Mouse (Mus musculus): Measurements from ENCODE around the gene Renbp. TPM values are rescaled to one million over a fixed set of nuclear protein-coding genes. Genes with fewer than 3 reads are reported as not detected.

Gene Renbp
- polyA plus RNA-seq, 1 experiment from 2014 or later = 14.1 TPM

- Histone ChIP-seq H3K36me3 (peaks cover 29% of the 10 kb centered on the region), H3K4me3 (replicated peaks) (peak overlapping the region; percentile 66), H3K4me2 (peak overlapping the region; percentile 70), H3K27me3 (peaks cover 25% of the 10 kb centered on the region), H3K9ac (replicated peaks) (peak overlapping the region; percentile 74), H3K4me1 (replicated peaks) (peaks cover 17% of the 10 kb centered on the region), H3K9me3 (no peaks in the 10 kb centered on the region), H3K27ac (no peak overlapping the region)
- ATAC-seq (ENCODE audit: insufficient number of reproducible peaks, insufficient read depth, low FRiP score, low TSS enrichment, low read depth) = no peak
- WGBS = 25% methylated on average over 3 of the region's 3 CpGs
These were observed 33.7 kb upstream of the Renbp start for GRCm38 (mm10) chrX:73964363-73964762.

- no peak overlapping the region for H3K4me2 ChIP-seq
- no peak overlapping the region for H3K4me3 ChIP-seq (replicated peaks)
- WGBS = 90% methylated on average over 6 of the region's 6 CpGs
- ATAC-seq (ENCODE audit: insufficient number of reproducible peaks, insufficient read depth, low FRiP score, low TSS enrichment, low read depth) = no peak
- H3K27ac ChIP-seq = no peak overlapping the region
- no peaks in the 10 kb centered on the region for H3K27me3 ChIP-seq
- no peak overlapping the region for H3K9ac ChIP-seq (replicated peaks)
- no peaks in the 10 kb centered on the region for H3K9me3 ChIP-seq
- peaks cover 93% of the 10 kb centered on the region for H3K36me3 ChIP-seq
- H3K4me1 ChIP-seq (replicated peaks) = no peaks in the 10 kb centered on the region
These were observed 24.3 kb upstream of the Renbp start for GRCm38 (mm10) chrX:73954988-73955387.

DNA sequence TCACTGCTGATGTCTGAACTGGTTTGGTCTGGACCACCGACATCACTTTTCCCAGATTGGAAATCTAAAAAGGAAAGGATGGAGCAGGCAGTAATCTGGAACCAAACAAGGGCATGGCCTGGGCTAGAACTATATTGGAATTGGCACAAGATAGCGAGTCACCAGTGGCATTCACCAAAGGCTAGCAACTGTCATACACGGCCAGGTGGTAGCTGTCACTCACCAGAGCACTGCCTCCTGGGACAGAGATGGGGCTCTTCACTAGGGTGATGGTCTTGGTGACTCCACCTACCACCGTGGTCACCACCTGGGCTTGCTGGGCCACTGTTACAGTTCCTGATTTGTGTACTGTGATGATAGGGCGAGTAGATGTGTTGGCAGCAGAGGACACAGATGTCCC is 22.0 kb upstream of the Renbp start:
- no peak overlapping the region for H3K4me3 ChIP-seq (replicated peaks)
- H3K4me2 ChIP-seq = no peak overlapping the region
- H3K36me3 ChIP-seq = peaks cover 98% of the 10 kb centered on the region
- no peak for ATAC-seq (ENCODE audit: insufficient number of reproducible peaks, insufficient read depth, low FRiP score, low TSS enrichment, low read depth)
- H3K27me3 ChIP-seq = no peaks in the 10 kb centered on the region
- no peaks in the 10 kb centered on the region for H3K9me3 ChIP-seq
- H3K27ac ChIP-seq = no peak overlapping the region
- H3K9ac ChIP-seq (replicated peaks) = no peak overlapping the region
- 87% methylated on average over 5 of the region's 5 CpGs for WGBS
- H3K4me1 ChIP-seq (replicated peaks) = no peaks in the 10 kb centered on the region

DNA sequence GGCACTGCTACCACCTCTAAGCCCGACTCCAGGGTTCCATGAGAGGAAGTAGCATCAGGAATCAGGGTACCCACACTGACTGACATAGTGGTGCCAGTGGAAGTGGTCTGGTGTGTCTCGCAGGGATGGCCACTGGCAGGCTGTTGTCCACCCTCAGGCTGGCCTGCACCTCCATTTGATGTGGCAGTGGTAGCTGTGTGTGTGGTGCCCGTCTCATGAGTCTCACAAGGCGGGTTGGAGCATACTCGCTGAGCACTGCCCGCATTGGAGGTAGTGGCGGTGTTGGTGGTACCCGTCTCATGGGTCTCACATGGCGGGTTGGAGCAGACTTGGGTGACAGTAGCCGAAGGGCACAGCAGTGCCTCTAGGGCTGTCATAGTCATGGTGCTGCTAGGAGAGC is 18.7 kb upstream of the Renbp start:
- Histone ChIP-seq H3K9me3 (no peaks in the 10 kb centered on the region), H3K27ac (no peak overlapping the region), H3K27me3 (no peaks in the 10 kb centered on the region), H3K4me3 (replicated peaks) (no peak overlapping the region), H3K36me3 (peaks cover 100% of the 10 kb centered on the region), H3K4me2 (no peak overlapping the region), H3K9ac (replicated peaks) (no peak overlapping the region), H3K4me1 (replicated peaks) (no peaks in the 10 kb centered on the region)
- ATAC-seq (ENCODE audit: insufficient number of reproducible peaks, insufficient read depth, low FRiP score, low TSS enrichment, low read depth) = no peak
- WGBS = 88% methylated on average over 10 of the region's 10 CpGs

DNA sequence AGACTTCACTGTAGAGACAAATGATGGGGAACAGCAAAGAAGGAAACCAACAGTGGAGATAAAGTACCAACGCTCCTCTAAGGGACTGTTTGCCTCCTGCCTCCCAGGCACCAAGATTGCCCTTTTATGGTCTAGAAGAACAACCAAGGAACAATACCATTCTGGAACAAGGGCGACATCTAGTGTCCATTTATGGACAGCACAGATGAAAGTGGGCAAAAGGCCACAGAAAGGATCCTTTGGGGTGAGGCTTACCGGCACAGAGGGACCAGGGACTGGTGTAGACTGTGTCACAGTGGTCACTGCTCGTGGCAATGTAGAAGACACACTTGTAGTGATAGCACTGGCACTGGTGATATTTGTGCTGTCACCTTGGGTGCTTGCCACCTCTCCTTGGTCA is 18.0 kb upstream of the Renbp start:
- Histone ChIP-seq H3K9me3 (no peaks in the 10 kb centered on the region), H3K27me3 (no peaks in the 10 kb centered on the region), H3K27ac (no peak overlapping the region), H3K9ac (replicated peaks) (no peak overlapping the region), H3K4me2 (no peak overlapping the region), H3K4me1 (replicated peaks) (no peaks in the 10 kb centered on the region), H3K4me3 (replicated peaks) (no peak overlapping the region), H3K36me3 (peaks cover 100% of the 10 kb centered on the region)
- 31% methylated on average over 4 of the region's 4 CpGs for WGBS
- ATAC-seq (ENCODE audit: insufficient number of reproducible peaks, insufficient read depth, low FRiP score, low TSS enrichment, low read depth) = 0 out of 2 replicates have a peak, but pooled peaks have one; percentile 48

GRCm38 (mm10) chrX:73946896-73947295 is 16.2 kb upstream of the Renbp start:
- no peak for ATAC-seq (ENCODE audit: insufficient number of reproducible peaks, insufficient read depth, low FRiP score, low TSS enrichment, low read depth)
- peaks cover 100% of the 10 kb centered on the region for H3K36me3 ChIP-seq
- WGBS = 87% methylated on average over 6 of the region's 6 CpGs

DNA sequence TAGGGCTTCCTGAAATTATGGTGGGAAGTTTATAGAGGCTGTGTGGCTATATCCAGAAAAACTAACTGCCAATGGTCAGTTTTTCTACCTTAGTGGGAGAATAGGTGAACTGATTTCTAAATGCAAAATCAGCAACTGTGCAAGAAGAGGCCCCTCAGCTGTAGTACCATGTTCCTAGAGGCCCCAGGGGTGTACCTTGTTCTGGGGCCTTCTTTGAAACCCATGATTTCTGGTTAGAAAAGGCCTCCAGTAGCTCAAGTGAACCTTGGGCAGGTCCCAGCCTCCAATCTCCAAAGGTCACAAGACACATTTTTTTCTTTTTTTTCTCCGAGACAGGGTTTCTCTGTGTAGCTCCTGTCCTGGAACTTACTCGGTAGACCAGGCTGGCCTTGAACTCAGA is 11.6 kb upstream of the Renbp start:
- ATAC-seq (ENCODE audit: insufficient number of reproducible peaks, insufficient read depth, low FRiP score, low TSS enrichment, low read depth) = no peak
- H3K4me1 ChIP-seq (replicated peaks) = no peaks in the 10 kb centered on the region
- H3K4me3 ChIP-seq (replicated peaks) = no peak overlapping the region
- peaks cover 62% of the 10 kb centered on the region for H3K36me3 ChIP-seq
- 93% methylated on average over 2 of the region's 2 CpGs for WGBS
- H3K27me3 ChIP-seq = no peaks in the 10 kb centered on the region
- H3K4me2 ChIP-seq = no peak overlapping the region
- H3K9ac ChIP-seq (replicated peaks) = no peak overlapping the region
- no peaks in the 10 kb centered on the region for H3K9me3 ChIP-seq
- H3K27ac ChIP-seq = no peak overlapping the region

More at GRCm38 (mm10) chrX:73946896-73947295, 16.2 kb upstream of the Renbp start:
- Histone ChIP-seq H3K4me1 (replicated peaks) (no peaks in the 10 kb centered on the region), H3K9me3 (no peaks in the 10 kb centered on the region), H3K27ac (no peak overlapping the region), H3K27me3 (no peaks in the 10 kb centered on the region), H3K9ac (replicated peaks) (no peak overlapping the region), H3K4me3 (replicated peaks) (no peak overlapping the region), H3K4me2 (no peak overlapping the region)

DNA sequence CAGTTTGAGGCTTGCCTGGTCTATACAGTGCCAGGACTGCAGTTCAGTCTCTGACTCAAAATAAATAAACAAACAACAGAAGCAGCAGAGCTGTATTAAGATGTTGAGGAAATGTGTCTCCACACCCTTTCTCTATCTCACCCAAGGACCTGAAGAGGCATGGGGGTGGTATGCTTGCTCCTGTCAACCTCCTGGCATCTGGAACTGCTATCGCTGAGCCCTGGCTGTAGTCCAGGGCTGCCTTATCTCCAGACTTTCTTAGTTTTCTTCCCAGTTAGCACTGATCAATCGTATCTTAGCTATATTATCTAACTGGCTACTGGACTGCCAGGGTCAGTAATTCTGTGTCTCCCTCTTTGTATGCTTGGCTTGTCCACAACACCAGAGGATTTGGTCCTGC is 11.2 kb upstream of the Renbp start:
- H3K9me3 ChIP-seq = no peaks in the 10 kb centered on the region
- H3K36me3 ChIP-seq = peaks cover 58% of the 10 kb centered on the region
- no peak overlapping the region for H3K4me3 ChIP-seq (replicated peaks)
- no peak overlapping the region for H3K4me2 ChIP-seq
- H3K27ac ChIP-seq = no peak overlapping the region
- no peaks in the 10 kb centered on the region for H3K27me3 ChIP-seq
- no peak for ATAC-seq (ENCODE audit: insufficient number of reproducible peaks, insufficient read depth, low FRiP score, low TSS enrichment, low read depth)
- WGBS = 94% methylated on average over 2 of the region's 2 CpGs
- no peak overlapping the region for H3K9ac ChIP-seq (replicated peaks)
- no peaks in the 10 kb centered on the region for H3K4me1 ChIP-seq (replicated peaks)

GRCm38 (mm10) chrX:73931871-73932270 is 1.2 kb upstream of the Renbp start:
- no peak for ATAC-seq (ENCODE audit: insufficient number of reproducible peaks, insufficient read depth, low FRiP score, low TSS enrichment, low read depth)

GRCm38 (mm10) chrX:73922550-73922882 is 8.1 kb downstream of the Renbp start:
- Histone ChIP-seq H3K36me3 (peaks cover 24% of the 10 kb centered on the region), H3K4me1 (replicated peaks) (no peaks in the 10 kb centered on the region), H3K27ac (peak overlapping the region; percentile 75), H3K9ac (replicated peaks) (0 out of 2 replicates have a peak overlapping the region, but pooled peaks have one; percentile 53), H3K4me3 (replicated peaks) (peak overlapping the region; percentile 56), H3K27me3 (no peaks in the 10 kb centered on the region), H3K9me3 (no peaks in the 10 kb centered on the region), H3K4me2 (peak overlapping the region; percentile 65)
- WGBS = 71% methylated on average over 8 of the region's 8 CpGs
- ATAC-seq (ENCODE audit: insufficient number of reproducible peaks, insufficient read depth, low FRiP score, low TSS enrichment, low read depth) = no peak

More at GRCm38 (mm10) chrX:73931871-73932270, 1.2 kb upstream of the Renbp start:
- H3K4me3 ChIP-seq (replicated peaks) = no peak overlapping the region
- H3K36me3 ChIP-seq = no peaks in the 10 kb centered on the region
- H3K9ac ChIP-seq (replicated peaks) = no peak overlapping the region
- 83% methylated on average over 2 of the region's 2 CpGs for WGBS
- H3K4me1 ChIP-seq (replicated peaks) = no peaks in the 10 kb centered on the region
- 0 out of 2 replicates have a peak, but pooled peaks cover 4% of the 10 kb centered on the region for H3K27me3 ChIP-seq
- no peaks in the 10 kb centered on the region for H3K9me3 ChIP-seq
- no peak overlapping the region for H3K27ac ChIP-seq
- H3K4me2 ChIP-seq = no peak overlapping the region

DNA sequence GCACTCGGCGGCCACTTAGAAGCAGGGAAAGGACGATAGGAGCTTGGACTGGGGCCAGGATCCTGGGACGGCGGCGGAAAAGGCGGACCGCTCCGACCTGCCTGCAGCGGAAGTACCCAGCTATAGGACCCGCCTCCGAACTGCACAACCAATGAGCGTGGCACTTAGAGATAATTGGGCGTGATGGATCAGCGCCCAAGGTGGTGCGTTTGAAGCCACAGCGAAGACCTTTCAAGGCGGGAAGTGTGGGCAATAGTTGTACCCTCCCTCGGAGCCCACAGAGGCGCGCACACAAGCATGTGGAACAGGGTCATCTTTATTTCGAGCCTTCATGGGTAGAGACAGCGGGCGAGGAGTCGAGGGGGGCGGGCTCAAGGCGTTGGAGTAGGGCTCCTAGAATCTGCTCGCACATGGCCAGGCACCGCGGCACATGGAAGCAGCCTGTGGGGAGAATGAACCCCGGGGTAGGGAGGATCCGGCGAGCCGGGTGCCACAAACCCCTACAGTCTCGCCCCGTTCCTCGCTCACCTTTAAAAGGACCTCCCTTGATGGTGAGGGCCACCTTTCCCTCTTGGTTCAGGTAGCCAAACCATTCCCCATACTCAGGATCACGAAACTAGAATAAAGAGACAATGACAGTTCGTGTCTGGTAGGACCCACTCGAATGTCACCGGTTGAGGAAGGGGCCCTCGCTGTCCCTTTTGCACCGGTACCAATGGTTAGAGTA is 8.7 kb downstream of the Renbp start, which contains the start of the genes Arhgap4 and Naa10:
TSS of gene Arhgap4 (minus strand) at position 48 of the 727 bp plus-strand sequence.
TSS of gene Naa10 (minus strand) at position 122 of the 727 bp plus-strand sequence.
- no peaks in the 10 kb centered on the region for H3K9me3 ChIP-seq
- WGBS = 18% methylated on average over 43 of the region's 43 CpGs
- H3K27me3 ChIP-seq = no peaks in the 10 kb centered on the region
- H3K36me3 ChIP-seq = peaks cover 28% of the 10 kb centered on the region
- ATAC-seq (ENCODE audit: insufficient number of reproducible peaks, insufficient read depth, low FRiP score, low TSS enrichment, low read depth) = peak; percentile 95
- H3K4me2 ChIP-seq = peak within 1 kb of the TSS; percentile 65
- peak within 1 kb of the TSS; percentile 82 for H3K27ac ChIP-seq
- peak within 1 kb of the TSS; percentile 56 for H3K4me3 ChIP-seq (replicated peaks)
- H3K4me1 ChIP-seq (replicated peaks) = no peaks in the 10 kb centered on the region
- H3K9ac ChIP-seq (replicated peaks) = peak within 1 kb of the TSS; percentile 73

All from limb, embryonic 12.5 days (tissue).